Mouse (Mus musculus) hindlimb bud, embryonic 11.5 days (tissue): ENCODE results near the gene Ppox.
"Not testable (repeated sequence)": the region's sequence is repeated elsewhere in the genome, so short reads cannot be mapped to it uniquely, and the experiment has no call there.

Experiments
- DNase-seq: peaks from one replicate; pipeline ENCODE4 v3.0.0-alpha.2; 2012; ENCODE audit warnings: low read depth, low spot score; ENCODE audit errors: extremely low spot score

The Ppox gene

GRCm38 (mm10) chr1:171280916-171281527, at the start of gene Ppox:
Gene Ppox (minus strand): TSS chr1:171281186.
- DNase-seq: peak; percentile 97

- DNase-seq: no peak
Measured at GRCm38 (mm10) chr1:171330216-171330560, 49.2 kb upstream of the Ppox start.

GRCm38 (mm10) chr1:171329433-171330215, 48.6 kb upstream of the Ppox start:
- DNase-seq: no peak

- DNase-seq: peak; percentile 63
Measured at GRCm38 (mm10) chr1:171328839-171329432, 48.0 kb upstream of the Ppox start, which contains the start of gene Dedd. Gene Dedd (plus strand): TSS chr1:171329145.

GRCm38 (mm10) chr1:171328244-171328643, 47.3 kb upstream of the Ppox start:
- no peak for DNase-seq

GRCm38 (mm10) chr1:171326588-171326987, 45.6 kb upstream of the Ppox start:
- DNase-seq: not testable (repeated sequence)

GRCm38 (mm10) chr1:171325571-171325970, 44.6 kb upstream of the Ppox start:
- no peak for DNase-seq

- no peak for DNase-seq
Measured at GRCm38 (mm10) chr1:171322012-171322411, 41.0 kb upstream of the Ppox start.

GRCm38 (mm10) chr1:171321415-171321814, 40.4 kb upstream of the Ppox start:
- no peak for DNase-seq

GRCm38 (mm10) chr1:171320151-171320550, 39.2 kb upstream of the Ppox start:
- DNase-seq: no peak

GRCm38 (mm10) chr1:171319748-171320147, 38.8 kb upstream of the Ppox start:
- no peak for DNase-seq

GRCm38 (mm10) chr1:171309321-171309720, 28.3 kb upstream of the Ppox start:
- no peak for DNase-seq

GRCm38 (mm10) chr1:171306157-171306556, 25.2 kb upstream of the Ppox start:
- not testable (repeated sequence) for DNase-seq

GRCm38 (mm10) chr1:171298226-171298625, 17.2 kb upstream of the Ppox start:
- no peak for DNase-seq

- DNase-seq: no peak
Measured at GRCm38 (mm10) chr1:171295063-171295402, 14.0 kb upstream of the Ppox start.

GRCm38 (mm10) chr1:171294298-171295062, 13.5 kb upstream of the Ppox start, which contains the start of gene Ufc1:
Gene Ufc1 (minus strand): TSS chr1:171295024.
- DNase-seq: peak; percentile 60

GRCm38 (mm10) chr1:171293906-171294297, 12.9 kb upstream of the Ppox start:
- DNase-seq: no peak

- no peak for DNase-seq
Measured at GRCm38 (mm10) chr1:171293351-171293750, 12.4 kb upstream of the Ppox start.

- DNase-seq: no peak
Measured at GRCm38 (mm10) chr1:171288328-171288727, 7.3 kb upstream of the Ppox start.

- peak; percentile 81 for DNase-seq
Measured at GRCm38 (mm10) chr1:171287136-171288081, 6.4 kb upstream of the Ppox start, which contains the start of gene Usp21. Gene Usp21 (minus strand): TSS chr1:171287991.
